Mouse (Mus musculus) thymus, adult 2 months (tissue): Measurements from ENCODE around the gene Gtpbp8.

Experiments used
- CTCF ChIP-seq: fragments of 200-500 bp; IDR thresholded peaks from 2 replicates; pipeline ENCODE4 v1.5.1; 2012; ENCODE audit warnings: mild to moderate bottlenecking, control low read depth, low read length, moderate library complexity, borderline replicate concordance; ENCODE audit not compliant: control insufficient read depth, poor library complexity, insufficient read depth; ENCODE audit errors: extremely low read depth
- POLR2A ChIP-seq: fragments of 200-500 bp; IDR thresholded peaks from 2 replicates; pipeline ENCODE4 v1.6.1; 2012; ENCODE audit warnings: mild to moderate bottlenecking, low read length, control low read depth, moderate library complexity; ENCODE audit not compliant: control insufficient read depth, poor library complexity, insufficient read depth; ENCODE audit errors: extremely low read depth

- TF ChIP-seq CTCF (no peak), POLR2A (no peak)
These were observed 50.1 kb downstream of the Gtpbp8 start for GRCm38 (mm10) chr16:44695859-44696620.
